9 mouse cellular contexts compared by ENCODE assay signal in genomic region chr1:74028118-74028880, GRCm38 (mm10).
DNase-seq lines count a peak whose midpoint lies in the region; ATAC-seq and TF ChIP-seq lines count a peak whose summit lies in the region.
"Had no signal": no experiment of that assay in that cellular context is flagged by ENCODE, and none has a peak within 500 bp of the region (broad histone marks: within the 10 kb centered on the region; RNA-seq: fewer than 3 reads in every experiment).

No protein-coding gene starts in this region.

- no peak for ATAC-seq in forebrain, embryonic 16.5 days
- ATAC-seq in heart, postnatal 0 days (ENCODE audit: insufficient read depth, low read depth), result no peak
- no peak for ATAC-seq in liver, postnatal 0 days

- H3K4me3 ChIP-seq in forebrain, embryonic 10.5 days, result no peak overlapping the region
- no peak overlapping the region for H3K4me3 ChIP-seq in forebrain, embryonic 16.5 days (replicated peaks; ENCODE audit: low read length)
- H3K4me3 ChIP-seq in left cerebral cortex, adult 2 months, result no peak overlapping the region
- H3K4me3 ChIP-seq in heart, postnatal 0 days (ENCODE audit: low read depth, low read length), result no peak overlapping the region
- H3K4me3 ChIP-seq in liver, postnatal 0 days (ENCODE audit: low read depth, low read length), result no peak overlapping the region

- TF ChIP-seq EP300 in heart, postnatal 0 days (IDR thresholded peaks at IDR 0.05; ENCODE audit: low read depth), result no peak
- TF ChIP-seq EP300 in liver, postnatal 0 days (IDR thresholded peaks at IDR 0.05; ENCODE audit: low read depth), result no peak

- no peaks in the 10 kb centered on the region for H3K9me3 ChIP-seq in forebrain, embryonic 10.5 days
- no peaks in the 10 kb centered on the region for H3K9me3 ChIP-seq in forebrain, embryonic 16.5 days (ENCODE audit: control insufficient read depth, low read length)
- H3K9me3 ChIP-seq in heart, postnatal 0 days (replicated peaks; ENCODE audit: control insufficient read depth, low read length), result no peaks in the 10 kb centered on the region
- no peaks in the 10 kb centered on the region for H3K9me3 ChIP-seq in liver, postnatal 0 days (ENCODE audit: low read length)

- 83% methylated on average over 13 of the region's 13 CpGs for WGBS in forebrain, embryonic 10.5 days
- 85% methylated on average over 13 of the region's 13 CpGs for WGBS in forebrain, embryonic 16.5 days
- WGBS in heart, postnatal 0 days, result 62% methylated on average over 13 of the region's 13 CpGs
- 67% methylated on average over 13 of the region's 13 CpGs for WGBS in liver, postnatal 0 days (ENCODE audit: insufficient replicate concordance)

- peaks cover 86% of the 10 kb centered on the region for H3K4me1 ChIP-seq in forebrain, embryonic 10.5 days
- H3K4me1 ChIP-seq in forebrain, embryonic 16.5 days (replicated peaks; ENCODE audit: control insufficient read depth, insufficient read depth, low read length), result peaks cover 22% of the 10 kb centered on the region
- peaks cover 100% of the 10 kb centered on the region for H3K4me1 ChIP-seq in heart, postnatal 0 days (ENCODE audit: control insufficient read depth, insufficient read depth)
- peaks cover 23% of the 10 kb centered on the region for H3K4me1 ChIP-seq in liver, postnatal 0 days (ENCODE audit: insufficient read depth)

- no peaks in the 10 kb centered on the region for H3K36me3 ChIP-seq in forebrain, embryonic 10.5 days (replicated peaks)
- no peaks in the 10 kb centered on the region for H3K36me3 ChIP-seq in forebrain, embryonic 16.5 days (ENCODE audit: control insufficient read depth, insufficient read depth)
- H3K36me3 ChIP-seq in heart, postnatal 0 days (replicated peaks; ENCODE audit: control insufficient read depth, insufficient read depth, low read length), result 0 out of 2 replicates have a peak, but pooled peaks cover 9% of the 10 kb centered on the region
- H3K36me3 ChIP-seq in liver, postnatal 0 days (replicated peaks; ENCODE audit: insufficient read depth, low read length), result no peaks in the 10 kb centered on the region

- peak overlapping the region; percentile 76 for H3K27ac ChIP-seq in forebrain, embryonic 10.5 days
- no peak overlapping the region for H3K27ac ChIP-seq in forebrain, embryonic 16.5 days (ENCODE audit: low read length)
- H3K27ac ChIP-seq in left cerebral cortex, adult 2 months, result peak overlapping the region; percentile 69; the same call in 1 of the 2 replicates
- peak overlapping the region; percentile 94 for H3K27ac ChIP-seq in heart, postnatal 0 days (ENCODE audit: low read depth)
- H3K27ac ChIP-seq in liver, postnatal 0 days (ENCODE audit: low read depth), result peak overlapping the region; percentile 76

- no peak for TF ChIP-seq CTCF in left cerebral cortex, adult 2 months (IDR thresholded peaks at IDR 0.05)
- no peak for TF ChIP-seq CTCF in heart, postnatal 0 days (IDR thresholded peaks at IDR 0.05; ENCODE audit: low read depth)
- no peak for TF ChIP-seq CTCF in liver, postnatal 0 days (IDR thresholded peaks at IDR 0.05; ENCODE audit: low read depth)

- no peak for DNase-seq in forebrain, embryonic 10.5 days (ENCODE audit: extremely low spot score, low spot score)
- no peak for DNase-seq in left cerebral cortex, adult 2 months (ENCODE audit: extremely low spot score in 1 of 2, low spot score in 2 of 2)
- no peak for DNase-seq in left cerebral cortex, adult 8-10 months (ENCODE audit: low spot score in 2 of 2)
- DNase-seq in heart, postnatal 0 days (ENCODE audit: low spot score), result no peak
- no peak for DNase-seq in liver, postnatal 0 days
- DNase-seq in embryo, embryonic 9.5 days (ENCODE audit: extremely low spot score), result no peak
- DNase-seq in right cerebral cortex, adult 2 months (ENCODE audit: low spot score in 2 of 2), result no peak
- DNase-seq: cerebellum, adult 9-10 months had no signal

- H3K27me3 ChIP-seq in forebrain, embryonic 10.5 days (ENCODE audit: poor library complexity, severe bottlenecking), result no peaks in the 10 kb centered on the region
- no peaks in the 10 kb centered on the region for H3K27me3 ChIP-seq in forebrain, embryonic 16.5 days (replicated peaks; ENCODE audit: control insufficient read depth, insufficient read depth, low read length)
- H3K27me3 ChIP-seq in heart, postnatal 0 days (ENCODE audit: control insufficient read depth, insufficient read depth, low read length), result no peaks in the 10 kb centered on the region
- H3K27me3 ChIP-seq in liver, postnatal 0 days (ENCODE audit: insufficient read depth, low read length), result no peaks in the 10 kb centered on the region

- intact Hi-C loops in left cerebral cortex, adult 2 months (cut with DNase I), result no loop called here

- no peak overlapping the region for H3K4me2 ChIP-seq in forebrain, embryonic 16.5 days (ENCODE audit: low read length)
- peak overlapping the region; percentile 35 for H3K4me2 ChIP-seq in heart, postnatal 0 days (ENCODE audit: low read depth, low read length)
- no peak overlapping the region for H3K4me2 ChIP-seq in liver, postnatal 0 days (ENCODE audit: low read depth, low read length)

- no peak overlapping the region for H3K9ac ChIP-seq in forebrain, embryonic 16.5 days (replicated peaks; ENCODE audit: low read depth, low read length)
- H3K9ac ChIP-seq in heart, postnatal 0 days (replicated peaks; ENCODE audit: low read depth, low read length), result peak overlapping the region; percentile 47
- no peak overlapping the region for H3K9ac ChIP-seq in liver, postnatal 0 days (replicated peaks)
